In the genomic region with DNA sequence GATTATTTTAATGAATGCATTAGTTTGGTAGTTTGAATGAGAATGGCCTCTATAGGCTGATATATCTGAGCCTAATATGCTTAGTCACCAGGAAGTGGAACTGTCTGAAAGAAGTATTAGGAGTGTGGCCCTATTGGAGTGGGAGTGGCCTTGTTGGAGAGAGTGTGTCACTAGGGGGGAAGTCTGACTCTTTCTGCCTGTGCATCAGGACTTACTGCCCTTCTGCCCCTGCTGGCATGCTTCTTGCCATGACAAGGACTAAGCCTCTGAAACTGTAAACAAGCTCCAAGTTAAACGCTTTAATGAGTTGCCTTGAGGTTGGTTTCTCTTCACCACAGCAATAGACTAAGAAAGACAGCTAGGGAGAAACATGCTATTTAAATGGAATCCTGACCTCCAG, we compare ENCODE assay signal across 11 mouse cellular contexts. TPM values are rescaled to one million over a fixed set of nuclear protein-coding genes. Genes with fewer than 3 reads are reported as not detected.
DNase-seq lines count a peak whose midpoint lies in the region; ATAC-seq lines count a peak whose summit lies in the region.
"Had no signal": no experiment of that assay in that cellular context is flagged by ENCODE, and none has a peak within 500 bp of the region (broad histone marks: within the 10 kb centered on the region; RNA-seq: fewer than 3 reads in every experiment).

No protein-coding gene starts in this region.

- no peak overlapping the region for H3K9ac ChIP-seq in liver, embryonic 12.5 days
- H3K9ac ChIP-seq in liver, embryonic 11.5 days (ENCODE audit: low read depth, low read length) = no peak overlapping the region
- no peak overlapping the region for H3K9ac ChIP-seq in kidney, embryonic 15.5 days
- H3K9ac ChIP-seq: lung, embryonic 15.5 days had no signal

- H3K9me3 ChIP-seq in liver, embryonic 12.5 days (replicated peaks) = no peaks in the 10 kb centered on the region
- H3K9me3 ChIP-seq in liver, embryonic 11.5 days (ENCODE audit: control insufficient read depth, low read length) = no peaks in the 10 kb centered on the region
- no peaks in the 10 kb centered on the region for H3K9me3 ChIP-seq in kidney, embryonic 15.5 days (replicated peaks)
- H3K9me3 ChIP-seq: embryonic facial prominence, embryonic 10.5 days; lung, embryonic 15.5 days had no signal

- 73% methylated on average over 1 of the region's 1 CpGs for WGBS in liver, embryonic 12.5 days (ENCODE audit: insufficient replicate concordance)
- 92% methylated on average over 1 of the region's 1 CpGs for WGBS in liver, embryonic 11.5 days
- WGBS in kidney, embryonic 15.5 days = 75% methylated on average over 1 of the region's 1 CpGs

- DNase-seq in liver, embryonic 11.5 days (ENCODE audit: low spot score) = no peak
- peak; percentile 78 for DNase-seq in MEL-GATA-1-ER (ENCODE audit: extremely low read depth, low read depth)
- no peak for DNase-seq in right cerebral cortex, postnatal 14 days
- no peak for DNase-seq in left cerebral cortex, postnatal 4 days
- DNase-seq: cerebellum, adult 18-20 months; heart, adult 2 months had no signal

- intact Hi-C loops in left cerebral cortex, postnatal 4 days (cut with DNase I) = no loop called here

- peaks cover 16% of the 10 kb centered on the region for H3K4me1 ChIP-seq in liver, embryonic 12.5 days
- no peaks in the 10 kb centered on the region for H3K4me1 ChIP-seq in liver, embryonic 11.5 days (replicated peaks; ENCODE audit: control insufficient read depth, insufficient read depth, low read length)
- 0 out of 2 replicates have a peak, but pooled peaks cover 3% of the 10 kb centered on the region for H3K4me1 ChIP-seq in kidney, embryonic 15.5 days
- H3K4me1 ChIP-seq: embryonic facial prominence, embryonic 10.5 days; lung, embryonic 15.5 days had no signal

- H3K4me3 ChIP-seq in liver, embryonic 12.5 days = no peak overlapping the region
- no peak overlapping the region for H3K4me3 ChIP-seq in liver, embryonic 11.5 days (ENCODE audit: low read depth, low read length)
- no peak overlapping the region for H3K4me3 ChIP-seq in kidney, embryonic 15.5 days (replicated peaks)
- H3K4me3 ChIP-seq: embryonic facial prominence, embryonic 10.5 days; heart, adult 2 months; lung, embryonic 15.5 days had no signal

- H3K4me2 ChIP-seq in liver, embryonic 12.5 days = no peak overlapping the region
- H3K4me2 ChIP-seq in liver, embryonic 11.5 days = no peak overlapping the region
- no peak overlapping the region for H3K4me2 ChIP-seq in kidney, embryonic 15.5 days
- H3K4me2 ChIP-seq: lung, embryonic 15.5 days had no signal

- H3K27me3 ChIP-seq in liver, embryonic 12.5 days (replicated peaks) = no peaks in the 10 kb centered on the region
- no peaks in the 10 kb centered on the region for H3K27me3 ChIP-seq in liver, embryonic 11.5 days (replicated peaks; ENCODE audit: control insufficient read depth, insufficient read depth, low read length)
- no peaks in the 10 kb centered on the region for H3K27me3 ChIP-seq in kidney, embryonic 15.5 days
- H3K27me3 ChIP-seq: lung, embryonic 15.5 days had no signal

- no peak overlapping the region; the same call in 1 of the 2 replicates for H3K27ac ChIP-seq in liver, embryonic 12.5 days
- no peak overlapping the region for H3K27ac ChIP-seq in liver, embryonic 11.5 days (ENCODE audit: low read depth, low read length)
- no peak overlapping the region for H3K27ac ChIP-seq in kidney, embryonic 15.5 days
- H3K27ac ChIP-seq: embryonic facial prominence, embryonic 10.5 days; heart, adult 2 months; lung, embryonic 15.5 days had no signal

- H3K36me3 ChIP-seq in liver, embryonic 12.5 days = peaks cover 93% of the 10 kb centered on the region
- peaks cover 38% of the 10 kb centered on the region for H3K36me3 ChIP-seq in liver, embryonic 11.5 days (ENCODE audit: control insufficient read depth, insufficient read depth, low read length)
- H3K36me3 ChIP-seq in kidney, embryonic 15.5 days = peaks cover 95% of the 10 kb centered on the region

- 0 out of 2 replicates have a peak, but pooled peaks have one; percentile 53 for ATAC-seq in liver, embryonic 12.5 days
- ATAC-seq in liver, embryonic 11.5 days (replicated peaks; ENCODE audit: low FRiP score) = no peak
- ATAC-seq in kidney, embryonic 15.5 days (replicated peaks; ENCODE audit: low FRiP score) = 0 out of 2 replicates have a peak, but pooled peaks have one; percentile 36
- peak; percentile 86 for ATAC-seq in megakaryocyte progenitor cell, adult 5-6 weeks (replicated peaks; ENCODE audit: poor library complexity)

RNA-seq across cellular contexts. Expression of gene Tnpo1, which starts 54.9 kb away (rescaled TPM):
- 34.8 and 36.8 TPM in 2 replicates for polyA plus RNA-seq in liver, embryonic 12.5 days (2016; fragmentation: Nextera tagmentation; extraction: Ambion mirVana)
- 32.2 and 34.9 TPM in 2 replicates for polyA plus RNA-seq in liver, embryonic 11.5 days (2014; fragmentation: Nextera tagmentation; extraction: Ambion mirVana)
- polyA plus RNA-seq in kidney, embryonic 15.5 days (2015; fragmentation: Nextera tagmentation; extraction: Ambion mirVana) = 69.0 and 77.0 TPM in 2 replicates
- total RNA-seq in megakaryocyte progenitor cell, adult 5-6 weeks (2015) = 119 and 129 TPM in 2 replicates
- total RNA-seq in megakaryocyte progenitor cell, adult 5-6 weeks (2017) = 108 and 129 TPM in 2 replicates
- total RNA-seq in left cerebral cortex, postnatal 4 days (2021) = 100 to 1,000 TPM in 1 of 2 experiments, 10 to 100 TPM in 1; 98.9 to 122 TPM

RNA-seq across cellular contexts. Expression of gene Fcho2, which starts 56.0 kb away (rescaled TPM):
- polyA plus RNA-seq in liver, embryonic 12.5 days (2016; fragmentation: Nextera tagmentation; extraction: Ambion mirVana) = 27.4 and 29.4 TPM in 2 replicates
- 23.7 and 25.3 TPM in 2 replicates for polyA plus RNA-seq in liver, embryonic 11.5 days (2014; fragmentation: Nextera tagmentation; extraction: Ambion mirVana)
- polyA plus RNA-seq in kidney, embryonic 15.5 days (2015; fragmentation: Nextera tagmentation; extraction: Ambion mirVana) = 41.6 and 42.8 TPM in 2 replicates
- 41.8 and 51.1 TPM in 2 replicates for total RNA-seq in megakaryocyte progenitor cell, adult 5-6 weeks (2015)
- 10.7 and 15.9 TPM in 2 replicates for total RNA-seq in megakaryocyte progenitor cell, adult 5-6 weeks (2017)
- total RNA-seq in left cerebral cortex, postnatal 4 days (2021) = 10 to 100 TPM; 43.2 to 47.7 TPM
